Mouse (Mus musculus) bone marrow macrophage, adult 2 months (primary cell): ENCODE measurements at regions not wholly inside any gene's neighbourhood (a gene's known extent, or its start where the extent isn't known, plus 50 kb on each side); places are given as distances from the start of the nearest gene placed in this dataset.

Experiments
- CTCF ChIP-seq: IDR thresholded peaks from 2 replicates; pipeline ENCODE4 v1.5.1; 2012; ENCODE audit warnings: low read depth, mild to moderate bottlenecking, low read length, moderate library complexity
- POLR2A ChIP-seq: IDR thresholded peaks from 2 replicates; pipeline ENCODE4 v1.6.1; 2012; ENCODE audit warnings: mild to moderate bottlenecking, low read depth, low read length, borderline replicate concordance

GRCm38 (mm10) chr13:69380403-69380802, 153.1 kb upstream of the Nsun2 start:
- TF ChIP-seq CTCF (no peak), POLR2A (no peak)
